Mouse (Mus musculus): ENCODE data around the gene Rhod.
"Not testable (repeated sequence)": the region's sequence is repeated elsewhere in the genome, so short reads cannot be mapped to it uniquely, and the experiment has no call there.

GRCm38 (mm10) chr19:4382303-4382702, 56.9 kb downstream of the Rhod start:
- not testable (repeated sequence) for TF ChIP-seq MAFK (IDR thresholded peaks at IDR 0.05; ENCODE audit: borderline replicate concordance, low read depth, low read length); USF1 (IDR thresholded peaks at IDR 0.05; ENCODE audit: low read depth, low read length)

Data from MEL (cell line).